Mouse (Mus musculus) embryonic fibroblast, embryonic 13.5 days (primary cell): ENCODE results near the gene Cd22.

Source experiments
- CTCF ChIP-seq: IDR thresholded peaks from 2 replicates; pipeline ENCODE4 v1.5.1; 2011; ENCODE audit warnings: mild to moderate bottlenecking, control low read depth, low read length, moderate library complexity, borderline replicate concordance; ENCODE audit not compliant: insufficient read depth
- POLR2A ChIP-seq: IDR thresholded peaks from 2 replicates; pipeline ENCODE4 v1.6.1; 2011; ENCODE audit warnings: low read depth, mild to moderate bottlenecking, control low read depth, low read length, moderate library complexity

DNA sequence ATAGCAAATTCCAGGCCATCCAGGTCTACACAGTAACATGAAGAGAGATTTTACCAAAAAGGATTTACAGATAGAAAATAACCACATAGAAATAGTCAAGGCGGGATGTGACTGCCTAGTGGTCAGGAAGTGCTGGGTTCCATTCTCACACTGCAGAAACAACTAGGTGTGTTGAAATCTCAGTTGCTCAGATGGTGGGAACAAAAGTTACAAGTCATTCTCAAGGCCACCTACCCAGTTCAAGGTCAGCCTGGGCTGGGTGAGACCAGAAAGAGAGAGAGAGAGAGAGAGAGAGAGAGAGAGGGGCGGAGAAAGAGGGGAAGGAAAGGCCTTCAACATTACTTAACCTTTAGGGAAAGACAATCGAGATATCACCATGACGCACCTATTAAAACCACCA, 6.7 kb upstream of the Cd22 start:
- no peak for TF ChIP-seq POLR2A
- TF ChIP-seq CTCF = no peak
